Mouse (Mus musculus) E14TG2a.4 (cell line): ENCODE data around the gene Tbc1d4.

Experiments
- CTCF ChIP-seq: conservative IDR thresholded peaks from 2 replicates; pipeline ENCODE4 v1.5.1; 2014; ENCODE audit warnings: low read length
- NANOG ChIP-seq: IDR thresholded peaks from 2 replicates; pipeline ENCODE4 v1.6.1; 2014; ENCODE audit warnings: borderline replicate concordance, low read length, mixed read lengths
- POU5F1 ChIP-seq: IDR thresholded peaks from 2 replicates; pipeline ENCODE4 v1.6.1; 2014; ENCODE audit warnings: low read length, borderline replicate concordance

- TF ChIP-seq CTCF (no peak), POU5F1 (no peak), NANOG (no peak)
Measured at GRCm38 (mm10) chr14:101486550-101486949, 122.4 kb downstream of the Tbc1d4 start.
